8 mouse cellular contexts compared by ENCODE assay signal in genomic region chr6:113623941-113624751, GRCm38 (mm10). TPM values are rescaled to one million over a fixed set of nuclear protein-coding genes. Genes with fewer than 3 reads are reported as not detected.
DNase-seq lines count a peak whose midpoint lies in the region; ATAC-seq and TF ChIP-seq lines count a peak whose summit lies in the region.

TSS of gene Vhl (plus strand) at chr6:113623959.

- peak; percentile 87 for DNase-seq in cerebellum, adult 11-12 months
- peak; percentile 90 for DNase-seq in heart, postnatal 14 days
- DNase-seq in layer of hippocampus, adult 18-20 months (ENCODE audit: low spot score in 2 of 2): peak; percentile 80 to 87
- peak; percentile 88 for DNase-seq in lung, embryonic 14.5 days
- peak; percentile 85 for DNase-seq in thymus, adult 2 months

- no peaks in the 10 kb centered on the region for H3K27me3 ChIP-seq in ES-Bruce4 (ENCODE audit: control insufficient read depth, insufficient read depth, low read length, poor library complexity, severe bottlenecking)
- H3K27me3 ChIP-seq in forebrain, embryonic 15.5 days: no peaks in the 10 kb centered on the region
- H3K27me3 ChIP-seq in lung, embryonic 14.5 days (ENCODE audit: insufficient read depth, low read length): no peaks in the 10 kb centered on the region
- H3K27me3 ChIP-seq in thymus, adult 2 months (ENCODE audit: control insufficient read depth, insufficient read depth, low read length): no peaks in the 10 kb centered on the region

- peak within 1 kb of the TSS; percentile 57 for H3K4me2 ChIP-seq in forebrain, embryonic 15.5 days (replicated peaks)
- peak within 1 kb of the TSS; percentile 84 for H3K4me2 ChIP-seq in lung, embryonic 14.5 days

- WGBS in forebrain, embryonic 15.5 days: under 1% methylated on average over 72 of the region's 76 CpGs
- WGBS in lung, embryonic 14.5 days: under 1% methylated on average over 74 of the region's 76 CpGs
- WGBS in olfactory bulb, adult 2 months: under 1% methylated on average over 76 of the region's 76 CpGs
- whole genome bisulfite sequencing in thymus, adult 2 months: 1% methylated on average over 74 of the region's 76 CpGs

- TF ChIP-seq POLR2A in ES-Bruce4 (IDR thresholded peaks at IDR 0.05; ENCODE audit: insufficient read depth, low read length): no peak
- TF ChIP-seq POLR2A in olfactory bulb, adult 2 months (IDR thresholded peaks at IDR 0.05; ENCODE audit: insufficient read depth, low read depth, low read length): peak; percentile 61; the same call in 1 of the 2 replicates
- no peak for TF ChIP-seq POLR2A in thymus, adult 2 months (IDR thresholded peaks at IDR 0.05; ENCODE audit: control insufficient read depth, extremely low read depth, insufficient read depth, low read length, poor library complexity)

- H3K9me3 ChIP-seq in ES-Bruce4 (replicated peaks; ENCODE audit: control insufficient read depth, insufficient read depth, low read length, poor library complexity, severe bottlenecking): no peaks in the 10 kb centered on the region
- H3K9me3 ChIP-seq in forebrain, embryonic 15.5 days: no peaks in the 10 kb centered on the region
- H3K9me3 ChIP-seq in lung, embryonic 14.5 days (ENCODE audit: low read depth, low read length): no peaks in the 10 kb centered on the region

- H3K36me3 ChIP-seq in ES-Bruce4 (ENCODE audit: control insufficient read depth, insufficient read depth, low read length, poor library complexity, severe bottlenecking): 0 out of 2 replicates have a peak, but pooled peaks cover 3% of the 10 kb centered on the region
- peaks cover 11% of the 10 kb centered on the region for H3K36me3 ChIP-seq in forebrain, embryonic 15.5 days
- peaks cover 20% of the 10 kb centered on the region for H3K36me3 ChIP-seq in lung, embryonic 14.5 days (ENCODE audit: insufficient read depth)
- H3K36me3 ChIP-seq in thymus, adult 2 months (ENCODE audit: control insufficient read depth, insufficient read depth, low read length): peaks cover 7% of the 10 kb centered on the region

- no peaks in the 10 kb centered on the region for H3K4me1 ChIP-seq in ES-Bruce4 (ENCODE audit: control insufficient read depth, insufficient read depth, low read length)
- H3K4me1 ChIP-seq in forebrain, embryonic 15.5 days: peaks cover 19% of the 10 kb centered on the region
- H3K4me1 ChIP-seq in lung, embryonic 14.5 days (ENCODE audit: insufficient read depth): no peaks in the 10 kb centered on the region
- 0 out of 2 replicates have a peak, but pooled peaks cover 3% of the 10 kb centered on the region for H3K4me1 ChIP-seq in olfactory bulb, adult 2 months (ENCODE audit: control insufficient read depth, insufficient read depth, low read length)
- peaks cover 10% of the 10 kb centered on the region for H3K4me1 ChIP-seq in thymus, adult 2 months (replicated peaks; ENCODE audit: control insufficient read depth, insufficient read depth, low read length)

- ATAC-seq in forebrain, embryonic 15.5 days (replicated peaks): peak; percentile 85
- peak; percentile 88 for ATAC-seq in lung, embryonic 14.5 days (ENCODE audit: insufficient read depth)

- peak within 1 kb of the TSS; percentile 71 for H3K9ac ChIP-seq in ES-Bruce4 (ENCODE audit: low read depth, poor library complexity, severe bottlenecking)
- H3K9ac ChIP-seq in forebrain, embryonic 15.5 days (replicated peaks): peak within 1 kb of the TSS; percentile 84
- peak within 1 kb of the TSS; percentile 67 for H3K9ac ChIP-seq in lung, embryonic 14.5 days

- peak within 1 kb of the TSS; percentile 23; the same call in 1 of the 2 replicates for H3K27ac ChIP-seq in ES-Bruce4 (ENCODE audit: insufficient read depth, low read length)
- H3K27ac ChIP-seq in forebrain, embryonic 15.5 days (replicated peaks): peak within 1 kb of the TSS; percentile 84
- H3K27ac ChIP-seq in lung, embryonic 14.5 days (ENCODE audit: low read depth): peak within 1 kb of the TSS; percentile 86
- H3K27ac ChIP-seq in olfactory bulb, adult 2 months (ENCODE audit: insufficient read depth, low read depth, low read length): peak within 1 kb of the TSS; percentile 34
- H3K27ac ChIP-seq in thymus, adult 2 months (ENCODE audit: control insufficient read depth, insufficient read depth, low read length): no peak within 1 kb of the TSS

- TF ChIP-seq CTCF in ES-Bruce4 (IDR thresholded peaks at IDR 0.05; ENCODE audit: low read depth, low read length): no peak
- no peak for TF ChIP-seq CTCF in lung, embryonic 14.5 days (IDR thresholded peaks at IDR 0.05; ENCODE audit: low read depth)
- TF ChIP-seq CTCF in olfactory bulb, adult 2 months (IDR thresholded peaks at IDR 0.05; ENCODE audit: insufficient read depth, low read depth, low read length): no peak
- no peak for TF ChIP-seq CTCF in thymus, adult 2 months (IDR thresholded peaks at IDR 0.05; ENCODE audit: borderline replicate concordance, control insufficient read depth, extremely low read depth, insufficient read depth, low read length, poor library complexity)

- peak within 1 kb of the TSS; percentile 75 for H3K4me3 ChIP-seq in ES-Bruce4 (ENCODE audit: low read depth, low read length)
- peak within 1 kb of the TSS; percentile 86 for H3K4me3 ChIP-seq in forebrain, embryonic 15.5 days
- H3K4me3 ChIP-seq in lung, embryonic 14.5 days (ENCODE audit: low read depth, low read length): peak within 1 kb of the TSS; percentile 76
- peak within 1 kb of the TSS; percentile 66 for H3K4me3 ChIP-seq in olfactory bulb, adult 2 months (ENCODE audit: insufficient read depth, low read depth, low read length)
- peak within 1 kb of the TSS; percentile 76 for H3K4me3 ChIP-seq in thymus, adult 2 months (ENCODE audit: control insufficient read depth, insufficient read depth, low read length)

- intact Hi-C loops in heart, postnatal 14 days (cut with DNase I): no loop called here

- no peak for TF ChIP-seq EP300 in ES-Bruce4 (IDR thresholded peaks at IDR 0.05; ENCODE audit: insufficient read depth, low read depth, low read length)

RNA-seq across cellular contexts. Expression of gene Vhl, which starts in this region (rescaled TPM):
- polyA plus RNA-seq in ES-Bruce4 (2011; ENCODE audit: insufficient read depth, insufficient read length, low read depth, missing spikeins): 12.9 and 22.0 TPM in 2 replicates
- 79.6 and 83.6 TPM in 2 replicates for polyA plus RNA-seq in forebrain, embryonic 15.5 days (2015; fragmentation: Nextera tagmentation; extraction: Ambion mirVana)
- total RNA-seq in heart, postnatal 14 days (2021): 10 to 100 TPM; 10.0 to 12.0 TPM
- 10 to 100 TPM; 44.3 to 48.5 TPM for total RNA-seq in layer of hippocampus, adult 18-20 months (2021)
- polyA plus RNA-seq in lung, embryonic 14.5 days (2014; fragmentation: Nextera tagmentation; extraction: Ambion mirVana): 42.2 and 42.7 TPM in 2 replicates
- polyA plus RNA-seq in olfactory bulb, adult 2 months (2012; ENCODE audit: insufficient read depth, insufficient read length, low replicate concordance, missing spikeins): not detected in 2 replicates
- 33.5 and 37.9 TPM in 2 replicates for polyA plus RNA-seq in thymus, adult 2 months (2012; rRNA removed)
